Mouse (Mus musculus): ENCODE data around the gene F2. TPM values are rescaled to one million over a fixed set of nuclear protein-coding genes. Genes with fewer than 3 reads are reported as not detected.

F2 gene
- 0.52 TPM for polyA plus RNA-seq (2014; fragmentation: Illumina TruSeq; extraction: RNeasy Lipid Tissue Mini Kit (QIAGEN cat#74804); ENCODE audit: low read depth, low replicate concordance)

DNA sequence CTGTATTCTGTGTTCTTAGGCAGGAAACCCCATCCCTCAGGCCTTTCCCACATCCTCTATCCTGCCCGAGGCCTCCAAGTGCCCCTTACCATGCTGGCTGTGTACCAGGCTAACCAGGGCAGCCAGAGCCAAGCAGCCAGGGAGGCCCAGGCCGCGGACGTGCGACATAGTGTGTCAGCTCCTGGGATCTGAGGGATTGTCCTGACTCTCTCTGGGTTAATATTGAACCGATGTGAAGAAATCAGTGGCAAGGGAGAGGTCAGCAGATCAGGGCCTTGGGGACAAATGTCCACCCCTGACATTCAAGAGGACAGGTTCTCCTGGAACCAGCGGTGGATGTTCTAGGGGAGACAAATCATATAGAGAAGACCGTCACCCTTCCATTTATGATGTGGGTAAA, at the start of gene F2:
F2 (minus strand) TSS at position 186 of the 400 bp plus-strand sequence.

GRCm38 (mm10) chr2:91649553-91650359, 13.5 kb upstream of the F2 start, which contains the start of the genes Zfp408 and Arhgap1:
Gene Zfp408, minus strand, starts transcription at chr2:91649791.
Gene Arhgap1, plus strand, starts transcription at chr2:91649860.

Other genes starting within 250 kb of the F2 start
- gene 1110051M20Rik, start 191.7 kb downstream of the F2 start, polyA plus RNA-seq (2014; fragmentation: Illumina TruSeq; extraction: RNeasy Lipid Tissue Mini Kit (QIAGEN cat#74804); ENCODE audit: low read depth, low replicate concordance), result 11.0 TPM
- gene Lrp4, start 178.9 kb downstream of the F2 start, polyA plus RNA-seq (2014; fragmentation: Illumina TruSeq; extraction: RNeasy Lipid Tissue Mini Kit (QIAGEN cat#74804); ENCODE audit: low read depth, low replicate concordance), result 5.1 TPM
- 23.9 TPM for gene Ckap5, start 109.7 kb downstream of the F2 start, polyA plus RNA-seq (2014; fragmentation: Illumina TruSeq; extraction: RNeasy Lipid Tissue Mini Kit (QIAGEN cat#74804); ENCODE audit: low read depth, low replicate concordance)
- gene Zfp408, start 13.4 kb upstream of the F2 start, polyA plus RNA-seq (2014; fragmentation: Illumina TruSeq; extraction: RNeasy Lipid Tissue Mini Kit (QIAGEN cat#74804); ENCODE audit: low read depth, low replicate concordance), result 4.2 TPM
- gene Arhgap1, start 13.4 kb upstream of the F2 start, polyA plus RNA-seq (2014; fragmentation: Illumina TruSeq; extraction: RNeasy Lipid Tissue Mini Kit (QIAGEN cat#74804); ENCODE audit: low read depth, low replicate concordance), result 28.1 TPM
- 54.0 TPM for gene Atg13, start 74.2 kb upstream of the F2 start, polyA plus RNA-seq (2014; fragmentation: Illumina TruSeq; extraction: RNeasy Lipid Tissue Mini Kit (QIAGEN cat#74804); ENCODE audit: low read depth, low replicate concordance)
- 9.1 TPM for gene Harbi1, start 74.4 kb upstream of the F2 start, polyA plus RNA-seq (2014; fragmentation: Illumina TruSeq; extraction: RNeasy Lipid Tissue Mini Kit (QIAGEN cat#74804); ENCODE audit: low read depth, low replicate concordance)
- 13.8 TPM for gene Ambra1, start 93.7 kb upstream of the F2 start, polyA plus RNA-seq (2014; fragmentation: Illumina TruSeq; extraction: RNeasy Lipid Tissue Mini Kit (QIAGEN cat#74804); ENCODE audit: low read depth, low replicate concordance)